Mouse (Mus musculus) yolk sac, embryonic 10.5 days (tissue): Measurements from ENCODE around the gene Ifrd2.
"Not testable (repeated sequence)": the region's sequence is repeated elsewhere in the genome, so short reads cannot be mapped to it uniquely, and the experiment has no call there.

ENCODE experiments used
- DNase-seq: peaks from one replicate; pipeline ENCODE4 v3.0.0-alpha.2; 2017; ENCODE audit warnings: low spot score

The Ifrd2 gene

DNA sequence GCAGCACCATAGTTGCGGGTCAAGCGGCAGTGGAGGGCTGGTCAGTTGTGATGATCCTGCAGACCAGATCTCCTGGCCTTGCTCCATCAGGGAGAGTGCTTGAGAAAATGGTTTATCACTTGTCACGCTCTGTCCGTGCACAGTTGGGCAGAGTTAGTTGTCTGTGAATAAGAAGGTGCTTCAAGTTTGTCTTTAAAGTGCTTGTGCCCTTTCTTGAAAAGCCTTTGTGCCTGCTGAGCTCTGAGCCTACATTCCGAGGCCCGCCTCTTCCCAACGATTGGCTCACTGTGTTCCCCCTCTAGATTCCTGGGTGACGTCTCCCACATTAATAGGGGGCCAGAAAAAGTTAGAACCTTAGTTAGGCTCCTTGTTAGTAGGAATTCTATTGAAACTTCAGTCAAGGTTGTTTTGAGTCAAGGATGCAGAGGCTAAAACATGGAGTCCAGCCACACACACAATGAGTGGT lies 35.5 kb upstream of the Ifrd2 start:
- DNase-seq = peak; percentile 51

GRCm38 (mm10) chr9:107552690-107553393 lies 34.6 kb upstream of the Ifrd2 start:
- no peak for DNase-seq

DNA sequence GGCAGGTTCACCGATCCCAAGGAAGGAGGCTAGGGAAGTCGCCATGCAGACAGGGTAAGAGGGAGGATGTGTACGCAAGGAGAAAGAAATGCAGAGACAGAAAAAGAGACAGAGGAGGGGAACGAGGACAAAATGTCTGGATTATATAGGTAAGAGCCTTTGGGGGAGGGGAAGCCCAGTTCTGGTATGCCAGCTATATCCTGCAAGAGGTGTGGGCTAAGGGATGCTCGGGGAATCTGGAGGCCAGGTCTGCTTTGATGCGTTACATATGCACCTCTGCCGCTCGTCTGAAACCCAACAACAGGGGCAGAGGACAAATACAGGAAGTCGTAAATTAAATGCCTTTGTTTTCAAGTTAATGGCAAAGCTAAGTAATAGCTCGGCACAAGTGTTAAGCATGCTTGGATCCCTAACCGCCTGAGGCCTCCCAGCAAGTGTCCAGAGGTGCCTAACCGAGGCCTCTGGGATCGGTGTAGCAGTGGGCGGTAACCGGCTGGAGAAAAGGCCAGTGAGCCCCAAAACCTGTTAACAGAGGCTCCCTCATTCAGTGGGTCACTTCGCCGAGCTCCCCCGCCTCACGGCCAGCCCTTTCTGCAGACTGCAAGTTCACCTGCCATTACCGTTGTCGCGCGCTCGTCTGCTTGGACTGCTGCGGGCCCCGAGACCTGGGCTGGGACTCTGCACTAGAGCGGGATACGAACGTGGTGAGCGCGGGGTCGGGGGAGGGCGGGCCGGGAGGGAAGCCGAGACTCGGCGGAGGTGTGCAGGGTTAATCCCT lies 33.7 kb upstream of the Ifrd2 start:
- no peak for DNase-seq

GRCm38 (mm10) chr9:107554319-107554825 lies 33.1 kb upstream of the Ifrd2 start:
- peak; percentile 98 for DNase-seq

- DNase-seq = peak; percentile 73
Observed at GRCm38 (mm10) chr9:107555031-107555457, 32.4 kb upstream of the Ifrd2 start.

- DNase-seq = no peak
Observed at GRCm38 (mm10) chr9:107555701-107556100, 31.7 kb upstream of the Ifrd2 start.

GRCm38 (mm10) chr9:107556346-107556745 lies 31.1 kb upstream of the Ifrd2 start:
- no peak for DNase-seq

- DNase-seq = peak; percentile 95
Observed at GRCm38 (mm10) chr9:107563029-107563581, 24.3 kb upstream of the Ifrd2 start, which contains the start of gene Tusc2. Tusc2 (plus strand) TSS chr9:107563255.

- not testable (repeated sequence) for DNase-seq
Observed at GRCm38 (mm10) chr9:107565556-107565955, 21.9 kb upstream of the Ifrd2 start.

- DNase-seq = peak; percentile 82
Observed at GRCm38 (mm10) chr9:107566041-107566709, 21.3 kb upstream of the Ifrd2 start.

- DNase-seq = peak; percentile 50
Observed at GRCm38 (mm10) chr9:107566855-107567254, 20.6 kb upstream of the Ifrd2 start.

DNA sequence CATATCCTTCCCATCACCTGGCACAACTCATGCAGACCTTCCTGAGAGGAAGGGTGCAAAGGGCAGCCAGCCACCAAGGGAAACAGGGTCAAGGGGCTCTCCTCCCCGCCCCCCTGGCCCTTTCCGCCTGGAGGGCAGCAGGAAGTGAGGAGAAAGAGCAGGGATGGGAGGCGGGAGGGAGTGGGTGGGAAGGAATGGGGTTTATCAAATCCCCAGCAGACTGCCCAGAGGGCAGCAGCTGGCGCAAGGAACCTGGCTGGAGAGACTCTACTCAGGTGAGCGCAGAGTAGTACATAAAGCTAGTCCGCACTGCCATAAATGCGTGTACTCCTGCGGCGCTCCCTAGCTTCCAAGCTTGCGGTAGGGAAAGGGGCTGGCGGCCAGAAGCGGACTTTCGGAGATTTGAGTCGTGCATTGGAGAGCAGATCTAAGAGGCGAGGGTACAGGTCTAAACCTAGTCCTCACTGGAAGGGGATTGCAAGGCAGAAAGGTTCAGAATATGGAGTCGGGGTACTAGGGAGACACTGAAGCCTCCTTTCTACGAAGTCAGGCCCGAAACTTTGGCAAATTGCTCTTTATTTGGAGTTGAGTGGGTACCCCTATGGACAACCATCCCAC lies 19.6 kb upstream of the Ifrd2 start, which contains the start of gene Hyal2:
Hyal2 (plus strand) TSS at position 244 of the 618 bp plus-strand sequence.
- peak; percentile 80 for DNase-seq

DNA sequence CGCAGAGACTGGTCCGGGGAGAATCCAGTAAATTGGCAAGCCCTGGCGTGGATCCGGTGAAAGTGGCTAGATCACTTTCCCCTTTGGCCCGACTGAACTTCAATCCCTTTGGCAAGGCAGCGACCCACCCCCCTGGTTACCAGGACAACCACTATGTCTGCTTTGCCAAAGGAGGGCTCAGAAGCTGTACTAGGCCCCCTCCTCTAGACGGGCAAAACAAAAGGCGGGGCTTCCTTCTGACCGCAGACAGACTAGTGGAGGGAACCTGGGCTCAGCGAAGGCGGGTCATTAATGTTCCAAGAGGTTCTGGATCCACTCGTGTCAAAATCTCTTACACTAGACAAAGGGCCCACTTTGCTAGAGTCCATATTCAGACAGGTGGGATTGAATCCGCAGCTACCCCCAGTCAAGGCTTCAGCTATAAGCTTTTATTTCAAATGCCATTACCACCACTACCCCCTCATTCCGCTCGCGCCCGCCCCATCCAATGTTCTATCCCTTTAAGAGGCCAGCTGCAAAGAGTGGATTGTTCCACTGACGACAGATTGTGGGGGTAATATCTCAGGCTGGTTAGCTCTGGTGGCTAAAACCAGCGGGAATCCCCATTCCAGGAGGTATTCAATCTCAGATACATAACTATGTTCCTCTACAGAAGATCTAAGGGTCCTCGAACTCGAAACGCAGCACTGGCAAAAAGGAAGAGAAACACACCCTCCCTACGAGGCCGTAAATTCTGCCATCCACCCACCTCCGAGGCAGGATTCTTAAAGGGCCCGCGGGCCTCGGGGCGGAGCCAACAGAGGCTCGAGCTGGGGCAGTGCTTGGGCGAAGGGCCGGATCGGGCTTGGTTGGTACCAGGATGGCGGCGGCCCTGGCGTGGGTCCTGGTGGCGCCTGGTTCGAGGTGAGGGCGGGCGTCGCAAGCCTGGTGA lies 18.8 kb upstream of the Ifrd2 start:
- peak; percentile 92 for DNase-seq

DNA sequence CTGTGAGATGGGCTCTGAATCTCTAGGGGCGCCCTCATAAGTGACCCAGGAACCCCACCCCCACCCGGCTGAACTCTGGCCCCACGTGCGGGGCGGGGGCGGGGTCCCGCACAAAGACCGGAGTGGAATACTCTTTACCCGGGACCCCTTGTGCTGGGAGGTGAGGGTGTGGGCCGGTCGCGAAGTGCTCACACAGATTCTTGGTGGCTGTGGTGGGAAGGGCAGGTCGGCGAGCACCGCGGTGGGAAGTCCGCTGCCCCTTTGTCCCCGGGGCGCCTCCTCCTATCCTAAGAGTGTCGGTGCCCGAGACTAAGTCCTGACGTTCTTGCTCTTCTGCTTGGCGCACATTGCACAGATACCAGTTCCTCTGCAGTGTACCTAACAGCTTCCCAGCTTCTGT lies 18.2 kb upstream of the Ifrd2 start:
- DNase-seq = no peak

- no peak for DNase-seq
Observed at GRCm38 (mm10) chr9:107570016-107570415, 17.4 kb upstream of the Ifrd2 start.

DNA sequence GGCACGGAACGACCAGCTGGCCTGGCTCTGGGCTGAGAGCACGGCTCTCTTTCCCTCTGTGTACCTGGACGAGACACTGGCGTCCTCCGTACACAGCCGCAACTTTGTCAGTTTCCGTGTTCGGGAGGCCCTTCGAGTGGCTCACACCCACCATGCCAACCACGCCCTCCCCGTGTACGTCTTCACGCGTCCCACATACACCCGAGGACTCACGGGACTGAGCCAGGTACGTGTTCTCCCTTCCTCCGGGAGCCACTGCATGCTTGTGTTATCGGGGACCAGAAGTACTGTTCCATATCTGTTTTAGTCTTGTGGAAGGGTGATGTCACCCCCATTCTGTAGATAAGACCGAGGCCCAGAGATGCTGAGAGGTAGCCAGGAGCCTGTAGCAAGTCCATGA lies 16.6 kb upstream of the Ifrd2 start:
- DNase-seq = no peak

DNA sequence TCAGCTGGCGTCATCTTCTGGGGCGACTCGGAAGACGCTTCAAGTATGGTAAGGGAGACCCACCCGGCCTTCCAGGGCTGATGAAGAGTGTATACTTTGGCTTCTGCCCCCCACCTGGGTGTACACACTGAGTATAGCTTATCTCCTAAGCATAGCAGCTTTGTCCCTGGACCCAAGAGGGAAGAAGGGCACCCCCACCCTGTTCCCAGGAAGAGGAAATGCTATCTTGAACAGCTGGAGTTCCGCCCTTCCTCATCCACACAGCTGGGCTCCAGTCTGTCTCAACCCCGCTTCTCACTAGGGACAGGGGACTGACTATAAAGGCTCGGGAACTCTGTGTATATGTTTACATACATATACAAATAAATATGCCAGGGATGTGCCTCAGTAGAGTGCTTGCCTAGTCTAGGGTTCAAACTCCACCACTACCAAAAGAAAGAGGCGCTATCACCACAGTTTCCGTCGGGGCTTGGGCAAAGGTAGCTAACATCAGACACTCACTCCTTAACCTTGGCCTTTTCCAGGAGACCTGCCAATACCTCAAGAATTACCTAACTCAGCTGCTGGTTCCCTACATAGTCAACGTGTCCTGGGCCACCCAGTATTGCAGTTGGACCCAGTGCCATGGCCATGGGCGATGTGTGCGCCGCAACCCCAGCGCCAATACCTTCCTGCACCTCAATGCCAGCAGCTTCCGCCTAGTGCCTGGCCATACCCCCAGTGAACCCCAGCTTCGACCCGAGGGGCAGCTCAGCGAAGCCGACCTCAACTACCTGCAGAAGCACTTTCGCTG lies 15.7 kb upstream of the Ifrd2 start:
- no peak for DNase-seq

- DNase-seq = no peak
Observed at GRCm38 (mm10) chr9:107572327-107572662, 15.1 kb upstream of the Ifrd2 start.

DNA sequence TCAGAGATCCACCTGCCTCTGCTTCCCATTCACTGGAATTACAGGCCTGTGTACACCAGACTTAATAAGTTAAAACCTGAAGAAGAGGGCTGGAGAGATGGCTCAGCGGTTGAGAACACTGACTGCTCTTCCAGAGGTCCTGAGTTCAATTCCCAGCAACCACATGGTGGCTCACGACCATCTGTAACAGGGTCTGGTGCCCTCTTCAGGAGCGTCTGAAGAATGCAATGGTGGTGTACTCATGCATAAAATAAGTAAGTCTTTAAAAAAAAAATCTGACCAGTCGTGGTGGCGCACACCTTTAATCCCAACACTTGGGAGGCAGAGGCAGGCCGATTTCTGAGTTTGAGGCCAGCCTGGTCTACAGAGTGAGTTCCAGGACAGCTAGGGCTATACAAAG lies 13.7 kb upstream of the Ifrd2 start:
- not testable (repeated sequence) for DNase-seq
